Mouse (Mus musculus) megakaryocyte progenitor cell, adult 5-6 weeks (primary cell): ENCODE results near the gene Sytl2. TPM values are rescaled to one million over a fixed set of nuclear protein-coding genes. Genes with fewer than 3 reads are reported as not detected.

Experiments used
- ATAC-seq: replicated peaks from 2 replicates; pipeline ENCODE4 v1.8.0; 2016; ENCODE audit warnings: mild to moderate bottlenecking, moderate TSS enrichment, inconsistent platforms; ENCODE audit not compliant: poor library complexity
- total RNA-seq, 2 experiments: library from RNA; stranded (forward) in 1 of 2; stranded (reverse) in 1 of 2; fragments of 157-497, 149-512 nt in 1 of 2; fragments of 200-1000 nt in 1 of 2; gene quantifications; 2 replicates each; pipeline versions ENCODE4 v1.2.3 to v1.2.4; 2015 to 2017

The Sytl2 gene
- total RNA-seq, 2 experiments from 2014 or later: 0.10 to 0.17 TPM

DNA sequence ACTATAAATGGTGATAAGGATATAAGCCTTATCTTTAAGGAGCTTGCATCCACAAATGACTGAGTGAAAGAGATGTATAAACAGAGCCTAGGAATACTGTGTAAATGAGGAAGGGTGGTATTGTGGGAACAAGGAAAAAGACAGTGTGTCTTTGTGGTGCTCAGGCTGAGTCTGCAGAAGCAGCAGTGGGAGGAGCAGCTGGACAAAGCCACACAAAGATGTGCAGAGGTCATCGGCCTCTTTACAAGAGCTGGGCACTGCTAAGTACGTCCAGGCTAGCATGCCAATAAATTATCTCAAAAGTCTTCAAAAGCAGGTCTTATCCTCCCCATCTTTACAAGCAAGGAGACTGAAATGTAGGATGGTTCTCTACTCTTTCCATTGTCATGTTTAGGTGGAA is 53.9 kb downstream of the Sytl2 start:
- no peak for ATAC-seq

DNA sequence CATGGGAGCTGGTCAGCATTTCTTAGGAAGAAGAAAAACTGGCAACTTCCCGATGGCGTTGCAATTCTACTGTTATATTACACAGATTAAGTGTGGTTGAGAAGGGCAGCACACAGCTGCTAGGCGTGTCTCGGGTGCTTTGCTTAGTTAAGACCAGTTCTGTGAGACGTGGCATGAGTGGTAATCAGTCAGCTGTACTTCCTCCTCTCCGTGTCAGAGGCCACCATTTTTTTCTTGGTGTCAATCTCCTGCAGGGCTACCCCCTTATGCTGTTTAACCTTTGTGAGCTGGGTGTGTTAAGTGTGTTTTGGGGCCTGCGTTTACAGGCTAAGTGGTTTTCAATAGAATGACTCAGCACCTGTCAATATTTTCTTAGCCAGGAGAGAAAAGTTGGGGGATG is 60.7 kb downstream of the Sytl2 start:
- ATAC-seq: peak; percentile 74

DNA sequence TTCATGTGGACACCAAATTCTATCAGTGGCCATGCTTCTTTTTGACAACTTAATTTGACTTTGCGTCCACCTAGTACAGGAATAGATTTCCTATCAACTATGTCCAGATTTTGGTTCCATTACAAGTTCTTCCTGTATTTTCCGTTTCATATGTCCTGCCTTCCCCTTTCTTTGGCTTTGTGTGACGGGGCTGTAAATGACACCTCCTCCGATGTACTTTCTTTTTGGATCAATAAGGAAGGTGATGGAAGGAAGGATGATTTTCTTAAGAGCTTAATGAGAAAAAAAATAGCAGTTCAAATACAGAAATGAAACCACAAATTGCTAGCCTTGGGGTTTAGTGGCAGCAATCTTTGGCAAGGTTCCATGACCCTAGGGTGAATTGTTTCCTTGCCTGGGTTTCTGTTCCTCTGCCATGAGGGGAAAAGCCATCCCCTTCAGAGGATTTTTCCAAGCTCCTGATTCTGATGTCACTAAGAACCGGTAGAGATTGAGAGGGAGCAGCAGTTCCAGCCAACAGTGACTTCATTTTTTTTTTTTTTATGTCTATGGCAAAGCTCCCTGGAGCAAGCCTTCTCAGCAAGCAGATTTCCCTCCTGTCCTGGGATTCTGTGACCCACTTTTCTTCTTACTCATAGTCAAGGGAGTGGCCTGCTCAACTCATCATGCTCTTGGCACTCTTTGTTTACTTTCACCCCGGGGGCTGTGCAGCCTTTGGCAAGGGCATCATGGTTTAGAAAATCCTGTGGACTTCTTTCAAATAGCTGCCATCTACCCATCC is 68.2 kb downstream of the Sytl2 start:
- peak; percentile 80 for ATAC-seq

DNA sequence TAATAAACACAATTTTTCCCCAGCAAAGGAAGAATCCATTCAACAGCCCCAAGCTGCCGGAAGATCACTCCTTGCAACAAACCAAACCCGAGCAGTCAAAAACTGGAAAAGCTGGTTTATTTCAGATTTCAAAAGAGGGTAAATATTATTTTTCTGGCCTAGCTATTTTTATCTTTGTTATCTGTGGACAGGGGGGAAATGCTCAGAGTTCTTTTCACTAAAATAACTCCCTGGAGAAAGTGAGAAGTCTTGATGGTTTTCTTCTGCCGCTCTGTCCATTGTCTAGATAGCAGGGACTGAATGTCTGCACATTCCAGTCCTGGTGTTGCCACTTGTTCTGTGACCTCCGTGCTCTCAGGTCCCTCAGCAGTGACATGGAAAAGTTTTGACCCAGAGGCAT is 70.8 kb downstream of the Sytl2 start:
- no peak for ATAC-seq

DNA sequence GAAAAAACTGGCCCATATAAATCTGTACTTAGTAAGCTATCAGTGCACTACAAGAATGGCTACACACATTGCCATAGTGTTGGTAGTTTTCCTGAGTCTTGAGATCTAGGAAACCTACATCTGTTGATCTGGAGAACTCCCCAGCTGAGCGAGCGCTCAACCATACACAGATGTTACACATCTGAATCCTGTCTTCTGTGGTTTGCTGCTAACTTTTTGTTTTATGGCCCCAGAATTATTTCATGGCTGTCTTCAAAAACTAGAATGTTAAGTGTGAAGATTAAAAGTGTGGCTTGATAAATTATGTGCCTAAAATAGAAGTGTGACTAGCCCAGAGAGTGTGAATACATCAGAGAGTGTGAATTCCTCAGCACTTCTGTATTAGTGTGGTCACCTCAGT is 82.4 kb downstream of the Sytl2 start:
- no peak for ATAC-seq

DNA sequence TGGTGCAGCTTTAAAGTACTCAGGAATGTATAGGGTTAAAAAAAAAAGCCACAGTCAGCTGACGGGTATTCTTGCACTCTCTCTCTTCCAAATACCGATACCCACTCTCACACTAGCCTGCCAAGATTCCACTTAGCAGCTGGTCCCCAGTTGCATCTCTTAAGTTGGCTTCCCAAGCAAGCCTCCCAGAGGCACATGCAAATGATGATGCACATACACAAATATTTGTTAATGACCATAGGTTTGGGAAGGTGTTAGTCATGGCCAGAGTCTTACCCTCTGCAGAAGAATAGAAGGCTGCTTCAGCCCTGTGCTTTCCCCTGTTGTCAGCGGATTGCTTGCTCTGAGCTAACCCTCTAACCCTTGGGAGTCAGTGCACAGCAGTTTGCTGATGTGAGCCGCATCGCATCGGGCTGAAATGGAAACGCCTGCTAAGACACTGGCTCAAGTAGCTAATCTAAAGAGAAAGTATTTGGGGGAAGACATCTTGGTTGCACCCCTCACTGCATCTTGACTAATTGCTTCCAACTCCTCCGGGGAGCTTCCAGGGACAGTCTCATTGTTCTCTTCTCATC is 84.9 kb downstream of the Sytl2 start:
- ATAC-seq: no peak

DNA sequence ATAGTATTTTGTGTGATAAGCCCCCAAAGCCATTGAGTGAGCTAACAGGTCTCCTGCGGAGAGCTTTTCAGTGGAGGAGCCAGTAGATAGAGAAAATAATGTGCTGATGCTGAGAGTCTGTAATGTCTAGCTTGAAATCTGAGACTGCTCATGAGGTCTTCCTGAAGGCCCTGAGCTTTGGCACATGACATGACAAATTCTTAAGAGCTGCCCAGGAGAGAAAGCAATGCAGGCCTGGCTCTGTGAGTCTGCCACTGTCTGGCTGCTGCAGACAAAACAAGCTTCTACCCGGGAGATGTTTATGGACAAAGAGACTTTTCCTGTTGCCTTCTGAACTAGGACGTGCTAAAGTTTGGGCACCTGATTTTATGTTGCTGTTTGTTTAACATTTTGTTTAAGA is 87.7 kb downstream of the Sytl2 start:
- ATAC-seq: no peak

DNA sequence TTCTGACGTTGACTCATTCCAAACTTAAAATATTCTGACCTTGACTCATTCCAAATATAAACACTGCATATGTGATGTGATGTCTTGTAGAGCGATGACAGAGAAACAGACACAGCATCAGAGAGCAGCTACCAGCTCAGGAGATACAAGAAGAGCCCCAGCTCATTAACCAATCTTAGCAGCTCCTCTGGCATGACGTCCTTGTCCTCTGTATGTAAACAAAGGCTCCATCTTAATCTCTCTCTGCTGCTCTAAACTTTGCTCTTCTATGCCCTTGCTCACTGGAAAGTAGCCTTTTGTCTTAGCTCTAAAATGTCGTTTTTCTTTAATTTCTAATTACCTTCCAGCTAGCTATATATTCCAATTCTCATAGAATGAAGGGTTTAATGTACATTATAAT is 93.0 kb downstream of the Sytl2 start:
- no peak for ATAC-seq

DNA sequence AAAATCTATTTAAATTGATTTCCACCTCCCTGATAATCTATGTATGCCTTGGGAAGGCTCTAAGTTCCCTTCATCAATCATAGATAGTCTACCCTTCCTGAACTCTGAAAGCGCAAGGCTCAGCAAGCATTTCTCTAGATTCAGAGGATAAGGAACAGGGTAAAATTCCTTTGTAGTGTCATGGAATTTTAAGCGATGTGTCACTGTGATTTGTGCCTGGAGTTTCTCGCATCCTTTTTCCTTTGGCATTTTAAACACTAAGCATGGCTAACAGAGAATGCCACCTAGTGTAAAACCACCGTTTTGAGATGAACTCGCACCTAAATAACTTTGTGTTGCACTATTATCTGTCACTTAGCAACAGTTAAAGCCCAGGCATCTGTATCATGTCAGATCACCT is 93.9 kb downstream of the Sytl2 start:
- no peak for ATAC-seq

DNA sequence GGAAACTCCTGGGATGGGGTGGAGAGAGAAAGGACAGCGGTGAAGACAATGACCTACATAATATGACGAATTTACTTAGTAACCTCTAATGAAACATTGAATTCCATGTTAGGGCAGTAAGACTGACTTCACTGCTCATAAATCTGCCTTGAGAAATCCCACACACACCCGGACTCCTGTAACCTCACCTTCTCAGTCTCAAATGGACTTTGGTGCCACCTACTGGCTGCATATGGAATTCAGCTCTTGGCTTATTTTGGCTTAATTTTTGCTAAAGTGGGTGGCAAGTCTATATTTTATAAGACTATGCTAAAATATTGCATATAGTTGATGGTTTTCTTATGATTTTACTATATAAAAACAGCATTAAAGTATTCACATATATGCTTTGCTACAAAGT is 107.9 kb downstream of the Sytl2 start:
- ATAC-seq: peak; percentile 92

DNA sequence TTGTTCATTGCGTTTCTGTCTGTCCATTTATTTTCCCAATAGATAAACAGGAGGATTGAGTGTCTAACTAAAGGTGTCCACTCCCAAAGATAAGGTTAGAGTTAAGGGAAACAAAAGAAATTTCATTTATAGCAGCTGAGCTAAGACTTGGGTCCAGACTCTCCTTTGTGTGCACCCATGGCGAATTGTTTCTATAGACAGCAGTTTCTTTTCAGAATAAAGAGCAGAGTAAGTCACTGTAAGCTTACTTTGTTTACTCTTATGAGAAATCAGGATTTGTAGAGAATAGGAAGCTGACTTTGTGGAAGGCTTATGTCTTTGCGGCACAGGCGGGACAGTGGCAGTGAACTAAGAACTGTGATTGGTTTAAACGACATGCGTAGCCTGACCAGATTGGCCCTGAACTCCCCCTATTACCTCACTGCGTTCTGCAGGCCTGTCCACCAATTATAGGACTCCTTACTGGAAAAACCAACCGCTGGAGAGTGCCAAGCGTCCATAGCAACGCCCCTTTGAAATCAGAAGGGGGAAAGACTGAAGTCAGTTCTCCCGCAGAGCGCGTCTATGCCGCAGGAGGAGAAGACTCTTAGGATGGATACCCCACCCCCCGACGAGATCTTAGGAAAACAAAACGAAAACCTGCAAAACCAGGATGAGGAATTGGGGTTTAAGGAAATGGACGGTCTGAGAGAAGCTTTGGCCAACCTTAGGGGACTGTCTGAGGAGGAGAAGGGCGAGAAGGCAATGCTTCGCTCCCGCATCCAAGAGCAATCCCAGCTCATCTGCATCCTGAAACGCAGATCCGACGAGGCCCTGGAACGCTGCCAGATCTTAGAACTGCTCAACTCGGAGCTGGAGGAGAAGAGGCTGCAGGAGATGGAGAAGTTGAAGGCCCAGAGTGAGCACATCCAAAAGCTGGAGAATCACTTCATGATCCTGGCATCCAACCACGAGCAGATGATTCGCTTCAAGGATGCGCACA is 124.3 kb downstream of the Sytl2 start, which contains the start of gene Ccdc89:
TSS of gene Ccdc89 (plus strand) at position 558 of the 982 bp plus-strand sequence.
- ATAC-seq: peak; percentile 100

DNA sequence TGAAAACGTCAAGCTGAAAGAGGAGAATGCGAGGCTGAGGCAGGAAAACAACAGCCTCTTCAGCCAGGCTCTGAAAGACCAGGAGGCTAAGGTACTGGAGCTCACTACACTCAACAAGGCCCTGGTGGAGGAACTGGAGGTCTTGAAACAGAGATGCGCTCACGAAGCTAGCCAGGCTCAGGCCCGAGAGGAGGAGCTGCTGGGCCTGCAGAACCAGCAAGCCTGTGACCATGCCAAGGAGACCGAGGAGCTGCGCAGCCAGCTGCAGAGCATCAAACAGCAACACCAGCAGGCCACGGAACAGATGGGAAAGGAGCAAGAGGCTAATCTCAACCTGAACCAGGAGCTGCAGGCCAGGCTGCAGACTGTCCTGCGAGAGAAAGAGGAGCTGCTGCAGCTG is 125.0 kb downstream of the Sytl2 start:
- no peak for ATAC-seq

DNA sequence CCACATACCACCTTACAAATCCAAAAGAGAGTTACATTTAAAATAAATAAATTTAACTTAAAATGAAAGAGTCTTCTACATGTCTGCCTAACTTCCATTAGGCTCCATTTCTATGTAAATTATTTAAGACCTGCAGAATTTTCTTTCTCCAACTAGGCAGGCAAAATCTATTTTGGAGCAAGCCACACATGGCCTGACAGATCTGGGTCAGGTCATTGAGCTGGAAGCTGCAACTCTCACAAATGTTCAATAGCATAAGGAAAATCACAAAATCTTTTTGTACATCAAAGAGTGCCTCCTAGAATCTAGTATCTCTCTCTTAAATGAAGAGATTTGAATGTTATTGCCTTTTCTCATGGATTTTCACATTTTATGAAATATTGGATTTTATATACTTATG is 130.2 kb downstream of the Sytl2 start:
- ATAC-seq: no peak

DNA sequence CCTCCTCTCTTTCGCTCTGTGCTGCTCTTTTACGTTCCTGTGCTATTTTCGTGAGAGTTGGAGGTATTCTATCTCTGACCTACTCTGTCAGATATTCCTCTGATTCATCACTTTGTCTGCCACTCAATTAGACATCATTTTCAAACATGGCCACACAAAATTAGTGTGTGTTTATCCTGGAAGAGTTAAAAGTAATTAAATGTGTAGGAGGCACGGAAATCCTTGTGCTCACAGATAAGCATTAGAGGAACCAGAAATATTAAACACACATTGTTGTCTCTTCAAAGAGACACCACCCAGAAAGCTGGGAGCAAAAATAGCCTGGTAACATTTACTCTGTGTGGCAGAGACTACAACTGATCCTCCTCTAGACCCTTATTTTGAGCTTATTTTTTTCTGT is 138.0 kb downstream of the Sytl2 start:
- no peak for ATAC-seq

DNA sequence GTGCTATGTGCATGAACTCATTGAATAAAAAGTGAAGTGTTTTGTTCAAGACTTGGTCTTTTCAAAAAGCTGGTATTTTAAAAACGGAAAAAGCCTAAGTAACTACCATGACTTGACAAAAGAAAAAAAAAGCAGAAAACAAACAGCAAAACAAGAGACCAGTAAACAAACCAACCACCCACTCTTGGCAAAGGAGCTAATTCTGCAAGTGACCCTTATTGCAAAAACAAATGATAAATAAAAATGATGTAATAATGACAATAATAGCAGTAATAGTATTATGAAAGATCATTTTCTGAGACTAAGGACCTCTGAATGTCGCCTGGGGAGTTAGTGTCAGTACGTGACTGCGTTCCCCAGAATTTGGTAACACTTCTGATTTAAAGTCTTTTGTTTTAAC is 140.0 kb downstream of the Sytl2 start:
- peak; percentile 8 for ATAC-seq

DNA sequence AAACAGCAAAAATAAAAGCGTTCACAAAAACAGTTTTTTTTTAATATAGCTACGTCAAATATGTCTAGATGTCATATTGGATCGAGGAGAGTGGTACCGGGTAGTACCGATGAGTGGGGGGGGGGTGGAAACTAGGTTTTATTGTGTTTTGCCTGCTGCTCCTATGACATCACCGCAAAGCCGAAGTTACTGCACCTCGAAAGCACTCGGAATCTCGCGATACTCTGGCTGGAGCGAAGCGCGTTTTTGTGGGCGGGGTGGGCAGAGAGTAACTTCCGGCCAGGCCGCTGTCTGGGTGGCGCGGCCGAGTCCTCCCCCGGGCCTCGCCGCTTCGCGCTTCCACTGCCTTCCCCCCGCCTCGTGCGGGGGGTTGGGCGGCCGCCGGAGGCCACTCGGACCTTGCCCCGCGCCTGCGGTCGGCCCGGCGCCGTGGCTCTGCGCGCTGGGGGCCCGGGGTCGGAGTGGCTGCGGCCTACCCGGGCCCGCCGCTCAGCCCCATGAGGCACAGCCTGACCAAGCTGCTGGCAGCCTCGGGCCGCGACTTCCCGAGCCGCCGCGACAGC is 140.5 kb downstream of the Sytl2 start, which contains the start of gene Crebzf:
TSS of gene Crebzf (plus strand) at position 212 of the 563 bp plus-strand sequence.
- peak; percentile 88 for ATAC-seq

DNA sequence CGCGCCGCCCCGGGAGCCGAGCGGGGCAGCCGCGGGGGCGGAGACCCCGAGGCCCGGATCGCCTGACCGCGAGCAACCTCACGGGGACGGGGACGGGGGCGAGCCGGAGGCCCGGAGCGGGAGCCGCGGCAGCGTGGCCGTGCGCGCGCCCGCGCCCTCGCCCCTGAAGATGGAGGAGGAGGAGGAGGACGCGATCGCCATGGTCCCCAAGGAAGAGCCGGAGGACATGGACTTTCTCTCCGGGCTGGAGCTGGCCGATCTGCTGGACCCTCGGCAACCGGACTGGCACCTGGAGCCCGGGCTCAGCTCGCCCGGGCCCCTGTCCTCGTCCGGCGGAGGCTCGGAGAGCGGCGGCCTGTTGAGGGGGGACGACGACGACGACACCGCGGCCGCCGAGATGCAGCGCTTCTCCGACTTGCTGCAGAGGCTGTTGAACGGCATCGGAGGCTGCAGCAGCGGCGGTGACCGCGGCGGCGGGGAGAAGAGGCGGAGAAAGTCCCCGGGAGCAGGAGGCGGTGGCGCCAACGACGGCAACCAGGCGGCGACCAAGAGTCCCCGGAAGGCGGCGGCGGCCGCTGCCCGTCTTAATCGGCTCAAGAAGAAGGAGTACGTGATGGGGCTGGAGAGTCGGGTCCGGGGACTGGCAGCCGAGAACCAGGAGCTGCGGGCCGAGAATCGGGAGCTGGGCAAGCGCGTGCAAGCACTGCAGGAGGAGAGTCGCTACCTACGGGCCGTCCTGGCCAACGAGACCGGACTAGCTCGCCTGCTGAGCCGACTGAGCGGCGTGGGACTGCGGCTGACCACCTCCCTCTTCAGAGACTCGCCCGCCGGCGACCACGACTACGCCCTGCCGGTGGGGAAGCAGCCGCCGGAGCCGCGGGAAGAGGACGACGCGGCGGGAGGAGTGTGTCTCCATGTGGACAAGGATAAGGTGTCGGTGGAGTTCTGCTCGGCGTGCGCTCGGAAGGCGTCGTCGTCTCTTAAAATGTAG is 141.3 kb downstream of the Sytl2 start:
- peak; percentile 40 for ATAC-seq

DNA sequence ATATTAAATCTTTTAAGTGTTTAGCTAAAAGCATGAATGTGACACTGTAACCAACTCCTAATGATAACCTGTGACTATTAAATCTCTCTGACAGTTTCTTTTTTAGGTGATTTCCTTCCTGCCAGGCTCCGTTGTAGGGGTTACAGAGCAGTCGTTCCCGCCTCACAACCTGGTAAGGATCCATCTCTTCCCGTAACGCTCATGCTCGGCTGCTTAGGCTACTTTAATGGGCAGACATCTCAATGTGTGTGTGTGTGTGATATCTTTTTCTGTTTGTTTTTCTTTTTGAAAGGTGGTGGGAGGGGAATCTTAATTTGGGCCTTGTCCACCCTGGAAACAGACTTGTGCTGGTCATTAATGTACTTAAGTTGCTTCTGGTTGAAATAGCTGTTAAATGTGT is 142.2 kb downstream of the Sytl2 start:
- no peak for ATAC-seq

DNA sequence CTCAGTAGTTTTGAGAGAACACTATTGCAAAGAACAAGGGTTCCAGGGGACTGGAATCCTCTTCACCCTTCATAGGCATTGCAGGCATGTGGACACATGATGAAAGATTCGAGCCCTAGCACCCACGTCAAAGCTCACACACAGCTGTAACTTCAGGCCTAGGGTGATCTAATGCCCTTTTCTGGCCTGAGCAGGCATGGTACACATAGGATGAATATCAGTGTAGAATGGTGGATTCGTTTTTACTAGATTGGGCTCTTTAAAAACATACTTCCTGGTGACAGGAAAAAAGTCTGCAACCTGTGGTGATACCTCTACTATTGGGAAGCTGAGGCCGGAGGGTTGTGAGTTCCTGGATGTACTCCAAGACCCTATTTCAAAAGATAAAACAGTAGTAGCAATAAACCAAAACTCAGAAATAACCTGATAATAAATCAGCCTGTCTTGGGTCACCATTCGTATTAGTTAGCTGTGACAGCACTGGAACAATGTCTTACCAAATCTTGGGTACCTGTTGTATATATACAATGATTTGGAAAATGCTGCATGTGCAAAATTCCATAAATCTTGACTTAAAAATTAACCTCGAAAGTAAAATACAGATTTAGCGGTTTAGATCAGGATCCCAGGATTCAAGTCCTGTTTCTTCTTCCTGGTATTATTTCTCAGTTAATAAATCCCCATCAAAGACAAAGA is 154.2 kb downstream of the Sytl2 start:
- no peak for ATAC-seq
